Mouse (Mus musculus) intestine, postnatal 0 days (tissue): ENCODE measurements around the gene Cep350. TPM values are rescaled to one million over a fixed set of nuclear protein-coding genes. Genes with fewer than 3 reads are reported as not detected.

ENCODE experiments used
- ATAC-seq: fragments of 200-750 bp; cut with Nextera tagmentation; 2 replicates; pipeline ENCODE4 v1.8.0; 2017; ENCODE audit warnings: mild to moderate bottlenecking, moderate TSS enrichment, moderate library complexity
- H3K27ac ChIP-seq: fragments of 300-500 bp; sonication (generic); 2 replicates; pipeline ENCODE4 v1.5.1; 2014; ENCODE audit warnings: mild to moderate bottlenecking, low read depth, low read length, moderate library complexity
- H3K27me3 ChIP-seq: fragments of 300-500 bp; sonication (generic); replicated peaks from 2 replicates; pipeline ENCODE4 v1.6.1; 2014; ENCODE audit warnings: low read length, mixed read lengths; ENCODE audit not compliant: control insufficient read depth, insufficient read depth
- H3K36me3 ChIP-seq: fragments of 300-500 bp; sonication (generic); 2 replicates; pipeline ENCODE4 v1.6.1; 2014; ENCODE audit warnings: mild to moderate bottlenecking, moderate library complexity; ENCODE audit not compliant: control insufficient read depth, insufficient read depth
- H3K4me1 ChIP-seq: fragments of 300-500 bp; sonication (generic); replicated peaks from 2 replicates; pipeline ENCODE4 v1.6.1; 2014; ENCODE audit warnings: antibody characterized with exemption, low read length, mixed read lengths; ENCODE audit not compliant: control insufficient read depth, insufficient read depth
- H3K4me2 ChIP-seq: fragments of 300-500 bp; sonication (generic); replicated peaks from 2 replicates; pipeline ENCODE4 v1.6.1; 2014; ENCODE audit warnings: low read depth, mild to moderate bottlenecking, moderate library complexity
- H3K4me3 ChIP-seq: fragments of 300-500 bp; sonication (generic); 2 replicates; pipeline ENCODE4 v1.5.1; 2014; ENCODE audit warnings: low read depth, low read length
- H3K9ac ChIP-seq: fragments of 300-500 bp; sonication (generic); 2 replicates; pipeline ENCODE4 v1.6.1; 2014; ENCODE audit warnings: mild to moderate bottlenecking, low read depth, low read length
- H3K9me3 ChIP-seq: fragments of 300-500 bp; sonication (generic); 2 replicates; pipeline ENCODE4 v1.6.1; 2016; ENCODE audit warnings: mixed run types; ENCODE audit not compliant: control insufficient read depth
- CTCF ChIP-seq: sonication (generic); IDR thresholded peaks from 2 replicates; pipeline ENCODE4 v1.5.1; 2016; ENCODE audit warnings: low read depth, mild to moderate bottlenecking, control low read depth, antibody characterized with exemption, moderate library complexity
- WGBS: fragments of 180-500 bp; shearing (Covaris S2); extraction: QIAGEN DNeasy Blood & Tissue Kit; methylation state at CpG from one replicate; pipeline ENCODE4 v1.1.7; 2014; 5-methylcytosine and 5-hydroxymethylcytosine counted together
- polyA plus RNA-seq: library from polyadenylated mRNA; unstranded; fragments of >200 nt; fragmentation: Nextera tagmentation; extraction: Ambion mirVana; gene quantifications from 2 replicates; pipeline ENCODE4 v1.2.1, GENCODE M21; 2015

Cep350 gene
- polyA plus RNA-seq, 1 experiment from 2014 or later: 12.8 TPM

GRCm38 (mm10) chr1:155831958-155832357 is 141.1 kb downstream of the Cep350 start:
- H3K9ac ChIP-seq: no peak overlapping the region
- H3K36me3 ChIP-seq: no peaks in the 10 kb centered on the region
- no peak overlapping the region for H3K4me2 ChIP-seq
- H3K27me3 ChIP-seq: no peaks in the 10 kb centered on the region
- no peak overlapping the region for H3K27ac ChIP-seq
- H3K9me3 ChIP-seq: no peaks in the 10 kb centered on the region
- H3K4me3 ChIP-seq: no peak overlapping the region
- no peak for TF ChIP-seq CTCF
- 93% methylated on average over 3 of the region's 3 CpGs for WGBS
- H3K4me1 ChIP-seq: no peaks in the 10 kb centered on the region
- no peak for ATAC-seq

- Histone ChIP-seq H3K4me1 (no peaks in the 10 kb centered on the region), H3K9me3 (no peaks in the 10 kb centered on the region), H3K4me2 (no peak overlapping the region), H3K4me3 (no peak overlapping the region), H3K27ac (no peak overlapping the region), H3K27me3 (no peaks in the 10 kb centered on the region), H3K36me3 (no peaks in the 10 kb centered on the region), H3K9ac (no peak overlapping the region)
- no peak for TF ChIP-seq CTCF
- WGBS: 68% methylated on average over 6 of the region's 6 CpGs
- no peak for ATAC-seq
Measured at GRCm38 (mm10) chr1:155830861-155831260, 142.2 kb downstream of the Cep350 start.

- H3K27ac ChIP-seq: no peak overlapping the region
- no peaks in the 10 kb centered on the region for H3K9me3 ChIP-seq
- no peak overlapping the region for H3K9ac ChIP-seq
- ATAC-seq: no peak
- H3K27me3 ChIP-seq: no peaks in the 10 kb centered on the region
- 38% methylated on average over 8 of the region's 8 CpGs for WGBS
- H3K4me1 ChIP-seq: no peaks in the 10 kb centered on the region
- no peak overlapping the region for H3K4me3 ChIP-seq
- TF ChIP-seq CTCF: no peak
- H3K36me3 ChIP-seq: no peaks in the 10 kb centered on the region
- H3K4me2 ChIP-seq: no peak overlapping the region
Measured at GRCm38 (mm10) chr1:155827703-155828295, 145.3 kb downstream of the Cep350 start.

- no peak overlapping the region for H3K4me2 ChIP-seq
- H3K27ac ChIP-seq: no peak overlapping the region
- H3K4me3 ChIP-seq: no peak overlapping the region
- H3K27me3 ChIP-seq: no peaks in the 10 kb centered on the region
- H3K9me3 ChIP-seq: no peaks in the 10 kb centered on the region
- no peaks in the 10 kb centered on the region for H3K36me3 ChIP-seq
- WGBS: 34% methylated on average over 5 of the region's 5 CpGs
- H3K4me1 ChIP-seq: no peaks in the 10 kb centered on the region
- ATAC-seq: peak; percentile 36; the same call in 1 of the 2 replicates
- TF ChIP-seq CTCF: no peak
- H3K9ac ChIP-seq: no peak overlapping the region
Measured at GRCm38 (mm10) chr1:155826803-155827395, 146.2 kb downstream of the Cep350 start.

GRCm38 (mm10) chr1:155825940-155826716 is 146.9 kb downstream of the Cep350 start:
- no peak overlapping the region for H3K4me2 ChIP-seq
- no peak overlapping the region for H3K9ac ChIP-seq
- H3K27ac ChIP-seq: no peak overlapping the region
- no peaks in the 10 kb centered on the region for H3K4me1 ChIP-seq
- H3K9me3 ChIP-seq: no peaks in the 10 kb centered on the region
- WGBS: 78% methylated on average over 4 of the region's 4 CpGs
- H3K36me3 ChIP-seq: no peaks in the 10 kb centered on the region
- no peak overlapping the region for H3K4me3 ChIP-seq
- no peaks in the 10 kb centered on the region for H3K27me3 ChIP-seq
- TF ChIP-seq CTCF: no peak
- ATAC-seq: no peak

GRCm38 (mm10) chr1:155820646-155821045 is 152.4 kb downstream of the Cep350 start:
- no peak for ATAC-seq
- H3K4me2 ChIP-seq: no peak overlapping the region
- no peaks in the 10 kb centered on the region for H3K27me3 ChIP-seq
- H3K4me1 ChIP-seq: no peaks in the 10 kb centered on the region
- H3K4me3 ChIP-seq: no peak overlapping the region
- H3K9ac ChIP-seq: no peak overlapping the region
- TF ChIP-seq CTCF: no peak
- H3K36me3 ChIP-seq: no peaks in the 10 kb centered on the region
- H3K27ac ChIP-seq: no peak overlapping the region
- WGBS: 85% methylated on average over 5 of the region's 5 CpGs
- H3K9me3 ChIP-seq: no peaks in the 10 kb centered on the region
